Mouse (Mus musculus) heart, adult 8-10 months (tissue): ENCODE results near the gene Olfr13. TPM values are rescaled to one million over a fixed set of nuclear protein-coding genes. Genes with fewer than 3 reads are reported as not detected.
"Not testable (repeated sequence)": the region's sequence is repeated elsewhere in the genome, so short reads cannot be mapped to it uniquely, and the experiment has no call there.

Experiments
- DNase-seq: peaks from one replicate; pipeline ENCODE4 v3.0.0; 2022; ENCODE audit warnings: low spot score
- total RNA-seq, 4 experiments: library from RNA; stranded (reverse); gene quantifications; 2 replicates each; pipeline ENCODE4 v1.2.4; 2022

The Olfr13 gene
- total RNA-seq: not detected

GRCm38 (mm10) chr6:43171840-43172239, at the start of gene Olfr13:
TSS of gene Olfr13 (plus strand) at chr6:43172140.
- DNase-seq: no peak

DNA sequence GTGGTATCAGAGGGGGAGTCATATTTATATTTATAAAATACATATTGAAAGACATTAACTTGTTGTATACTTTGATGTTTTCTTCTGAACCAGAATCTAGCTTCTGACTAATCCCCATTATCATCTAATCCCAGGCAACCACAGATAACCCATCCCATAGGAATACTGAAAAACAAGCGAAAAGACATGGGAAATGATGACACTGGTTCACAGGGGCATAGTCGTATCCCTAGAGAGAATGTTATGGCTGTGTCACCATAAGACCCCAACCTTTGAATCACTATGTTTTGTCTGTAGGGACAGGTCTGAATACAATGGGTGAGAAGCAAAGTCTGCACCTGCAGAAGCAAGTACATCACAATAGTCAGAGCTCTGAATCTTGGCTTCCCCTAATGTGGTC, 25.7 kb upstream of the Olfr13 start, which contains the start of gene Olfr237-ps1:
TSS of gene Olfr237-ps1 (plus strand) at position 301 of the 400 bp plus-strand sequence.
- DNase-seq: not testable (repeated sequence)

GRCm38 (mm10) chr6:43159502-43159901, 12.4 kb upstream of the Olfr13 start:
- DNase-seq: no peak

DNA sequence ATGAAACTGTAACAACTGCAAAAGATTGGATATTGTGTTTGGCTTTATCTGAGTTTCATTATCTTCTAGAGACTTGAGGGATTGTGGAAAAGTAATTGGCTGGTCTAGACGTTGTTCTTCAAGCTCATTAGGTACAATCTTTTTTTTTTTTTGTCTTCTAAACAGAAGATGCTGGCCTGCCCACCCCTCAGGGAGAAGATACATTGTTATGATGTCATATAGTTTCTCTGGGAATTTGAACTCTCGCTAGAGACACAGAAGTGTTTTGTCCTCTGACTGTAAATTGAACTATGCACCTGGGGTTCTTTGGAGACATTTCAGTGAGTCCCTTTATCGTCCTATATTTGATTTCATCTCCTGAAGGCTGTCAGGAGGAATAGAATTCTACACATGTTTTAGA, 9.0 kb upstream of the Olfr13 start, which contains the start of gene Olfr437:
TSS of gene Olfr437 (plus strand) at position 301 of the 400 bp plus-strand sequence.
- DNase-seq: no peak

GRCm38 (mm10) chr6:43167246-43167645, 4.7 kb upstream of the Olfr13 start:
- DNase-seq: no peak

DNA sequence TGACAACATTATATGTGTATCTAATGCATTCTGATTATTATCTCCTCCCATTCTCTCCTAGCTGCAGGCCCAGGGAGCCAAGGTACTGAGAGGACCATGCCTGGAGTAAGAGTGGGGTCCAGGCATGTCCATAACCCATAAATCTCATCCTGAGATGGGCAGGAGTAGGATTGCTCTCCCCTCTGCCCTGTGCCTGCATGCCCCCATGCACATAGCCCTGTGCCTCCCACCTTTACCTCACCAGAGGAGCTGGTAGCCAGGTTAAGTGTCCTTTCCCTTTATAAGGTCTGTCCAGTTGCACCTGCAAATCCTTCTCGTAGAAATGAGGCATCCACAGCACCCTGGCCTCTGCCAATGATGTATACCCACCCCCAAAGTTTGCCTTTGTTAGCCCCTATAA, 6.2 kb downstream of the Olfr13 start:
- no peak for DNase-seq

- DNase-seq: no peak
These were observed 6.9 kb downstream of the Olfr13 start for GRCm38 (mm10) chr6:43178584-43179501.

GRCm38 (mm10) chr6:43190986-43191385, 19.0 kb downstream of the Olfr13 start:
- DNase-seq: no peak

DNA sequence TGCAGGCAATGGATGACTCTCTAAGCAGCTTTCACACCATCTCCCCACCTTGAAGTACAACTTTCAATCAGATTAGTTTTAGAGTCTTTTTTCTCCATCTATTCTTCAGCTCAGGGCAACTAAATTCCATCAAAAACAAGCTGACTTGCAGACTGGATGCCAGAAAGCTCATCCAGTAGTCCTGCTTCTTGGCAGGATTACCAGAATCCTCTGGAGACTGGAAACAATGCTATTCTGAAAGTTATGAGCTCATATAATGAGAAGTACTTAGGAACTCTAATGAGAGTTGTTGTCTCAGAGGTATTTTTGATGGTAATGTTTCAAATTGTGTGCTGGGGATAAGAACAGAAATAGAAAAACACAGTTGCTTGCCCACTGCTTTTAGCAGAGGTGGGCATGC, 24.8 kb downstream of the Olfr13 start, which contains the start of gene Olfr435:
TSS of gene Olfr435 (plus strand) at position 366 of the 400 bp plus-strand sequence.
- no peak for DNase-seq

GRCm38 (mm10) chr6:43198094-43198493, 26.2 kb downstream of the Olfr13 start:
- DNase-seq: no peak

DNA sequence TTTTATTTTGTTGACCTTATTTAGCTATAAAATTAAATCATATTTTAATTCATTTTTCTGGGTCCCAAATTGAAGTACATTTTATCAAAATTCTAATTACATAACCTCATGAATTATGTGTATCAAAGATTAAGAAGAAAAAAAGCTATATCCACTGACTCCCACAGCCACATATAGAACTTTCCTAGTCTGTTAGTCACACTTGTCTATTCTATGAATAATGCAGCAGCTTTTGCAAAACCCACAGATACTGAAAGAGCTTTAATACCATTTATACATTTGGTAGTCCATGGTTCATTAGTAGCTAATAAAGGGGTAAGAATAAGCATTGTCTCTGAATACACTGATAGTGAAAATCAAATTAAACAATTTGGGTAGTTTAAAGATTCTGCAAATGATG, 30.8 kb downstream of the Olfr13 start:
- no peak for DNase-seq

- DNase-seq: no peak
These were observed 33.4 kb downstream of the Olfr13 start for GRCm38 (mm10) chr6:43205355-43205754.

DNA sequence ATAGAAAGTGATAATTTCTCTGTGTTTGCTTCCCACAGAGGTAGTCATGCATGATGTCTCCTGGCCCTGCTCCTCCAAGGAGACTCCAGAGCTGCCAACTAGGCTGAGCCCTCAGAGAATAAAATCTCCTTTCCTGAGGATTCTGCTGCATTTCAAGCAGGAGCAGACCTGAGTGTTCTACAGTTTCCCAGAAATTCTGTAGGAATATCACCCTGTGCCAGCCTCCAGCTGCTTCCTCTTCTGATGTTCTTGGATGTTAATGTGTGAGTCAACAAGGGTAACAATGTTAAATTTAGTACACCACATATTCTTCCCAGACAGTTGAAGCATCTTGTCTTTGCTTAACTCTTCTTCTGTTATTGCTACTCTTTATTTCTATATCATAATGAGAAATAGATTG, 40.9 kb downstream of the Olfr13 start, which contains the start of gene Olfr434:
TSS of gene Olfr434 (plus strand) at position 149 of the 400 bp plus-strand sequence.
- not testable (repeated sequence) for DNase-seq

Other genes starting within 250 kb of the Olfr13 start
- gene Olfr444, start 223.1 kb upstream of the Olfr13 start, total RNA-seq: not detected
- gene Olfr441, start 65.8 kb upstream of the Olfr13 start, total RNA-seq: not detected
- gene Olfr237-ps1, start 25.6 kb upstream of the Olfr13 start, total RNA-seq: not detected
- not detected for gene Olfr437, start 8.9 kb upstream of the Olfr13 start, total RNA-seq
- gene Olfr435, start 25.0 kb downstream of the Olfr13 start, total RNA-seq: not detected
- not detected for gene Olfr434, start 40.9 kb downstream of the Olfr13 start, total RNA-seq
- gene Olfr47, start 59.4 kb downstream of the Olfr13 start, total RNA-seq: not detected
- gene Arhgef5, start 93.4 kb downstream of the Olfr13 start, total RNA-seq: 10 to 100 TPM; 13.7 to 16.9 (median 15.6) TPM
- not detected for gene Nobox, start 137.4 kb downstream of the Olfr13 start, total RNA-seq